Mouse (Mus musculus): ENCODE results near the gene Agl. TPM values are rescaled to one million over a fixed set of nuclear protein-coding genes. Genes with fewer than 3 reads are reported as not detected.

Agl gene
- 32.2 and 33.6 TPM in 2 replicates for polyA plus RNA-seq (2011; ENCODE audit: insufficient read length, low read depth, missing spikeins)

GRCm38 (mm10) chr3:116807811-116808506 lies at the start of gene Agl:
TSS of gene Agl (minus strand) at chr3:116808166.
- peak within 1 kb of the TSS; percentile 63 for H3K27ac ChIP-seq (ENCODE audit: insufficient read depth, low read length)
- peaks cover 5% of the 10 kb centered on the region for H3K4me1 ChIP-seq (ENCODE audit: control insufficient read depth, insufficient read depth, low read length)
- H3K4me3 ChIP-seq (ENCODE audit: insufficient read depth, low read length) = peak within 1 kb of the TSS; percentile 93
- peak; percentile 91 for TF ChIP-seq POLR2A (IDR thresholded peaks at IDR 0.05; ENCODE audit: low read depth, low read length)
- TF ChIP-seq CTCF (IDR thresholded peaks at IDR 0.05; ENCODE audit: borderline replicate concordance, insufficient read depth, low read length) = no peak

- TF ChIP-seq POLR2A (IDR thresholded peaks at IDR 0.05; ENCODE audit: low read depth, low read length) (no peak), CTCF (IDR thresholded peaks at IDR 0.05; ENCODE audit: borderline replicate concordance, insufficient read depth, low read length) (no peak)
- Histone ChIP-seq H3K27ac (ENCODE audit: insufficient read depth, low read length) (no peak overlapping the region), H3K4me3 (ENCODE audit: insufficient read depth, low read length) (no peak overlapping the region), H3K4me1 (ENCODE audit: control insufficient read depth, insufficient read depth, low read length) (0 out of 2 replicates have a peak, but pooled peaks cover 2% of the 10 kb centered on the region)
Observed at GRCm38 (mm10) chr3:116857611-116858010, 49.6 kb upstream of the Agl start.

GRCm38 (mm10) chr3:116852421-116852820 lies 44.5 kb upstream of the Agl start:
- Histone ChIP-seq H3K27ac (ENCODE audit: insufficient read depth, low read length) (no peak overlapping the region), H3K4me1 (ENCODE audit: control insufficient read depth, insufficient read depth, low read length) (peaks cover 8% of the 10 kb centered on the region; the same call in 1 of the 2 replicates), H3K4me3 (ENCODE audit: insufficient read depth, low read length) (no peak overlapping the region)
- TF ChIP-seq CTCF (IDR thresholded peaks at IDR 0.05; ENCODE audit: borderline replicate concordance, insufficient read depth, low read length) (no peak), POLR2A (IDR thresholded peaks at IDR 0.05; ENCODE audit: low read depth, low read length) (no peak)

GRCm38 (mm10) chr3:116850376-116850775 lies 42.4 kb upstream of the Agl start:
- Histone ChIP-seq H3K4me3 (ENCODE audit: insufficient read depth, low read length) (no peak overlapping the region), H3K4me1 (ENCODE audit: control insufficient read depth, insufficient read depth, low read length) (peaks cover 8% of the 10 kb centered on the region), H3K27ac (ENCODE audit: insufficient read depth, low read length) (no peak overlapping the region)
- no peak for TF ChIP-seq POLR2A (IDR thresholded peaks at IDR 0.05; ENCODE audit: low read depth, low read length)
- TF ChIP-seq CTCF (IDR thresholded peaks at IDR 0.05; ENCODE audit: borderline replicate concordance, insufficient read depth, low read length) = no peak

GRCm38 (mm10) chr3:116848936-116849335 lies 41.0 kb upstream of the Agl start:
- Histone ChIP-seq H3K27ac (ENCODE audit: insufficient read depth, low read length) (no peak overlapping the region), H3K4me1 (ENCODE audit: control insufficient read depth, insufficient read depth, low read length) (peaks cover 8% of the 10 kb centered on the region), H3K4me3 (ENCODE audit: insufficient read depth, low read length) (no peak overlapping the region)
- TF ChIP-seq CTCF (IDR thresholded peaks at IDR 0.05; ENCODE audit: borderline replicate concordance, insufficient read depth, low read length) (no peak), POLR2A (IDR thresholded peaks at IDR 0.05; ENCODE audit: low read depth, low read length) (no peak)

- TF ChIP-seq CTCF (IDR thresholded peaks at IDR 0.05; ENCODE audit: borderline replicate concordance, insufficient read depth, low read length) (no peak), POLR2A (IDR thresholded peaks at IDR 0.05; ENCODE audit: low read depth, low read length) (no peak)
- H3K27ac ChIP-seq (ENCODE audit: insufficient read depth, low read length) = no peak overlapping the region; the same call in 1 of the 2 replicates
- peaks cover 8% of the 10 kb centered on the region for H3K4me1 ChIP-seq (ENCODE audit: control insufficient read depth, insufficient read depth, low read length)
- H3K4me3 ChIP-seq (ENCODE audit: insufficient read depth, low read length) = no peak overlapping the region
Observed at GRCm38 (mm10) chr3:116848099-116848498, 40.1 kb upstream of the Agl start.

DNA sequence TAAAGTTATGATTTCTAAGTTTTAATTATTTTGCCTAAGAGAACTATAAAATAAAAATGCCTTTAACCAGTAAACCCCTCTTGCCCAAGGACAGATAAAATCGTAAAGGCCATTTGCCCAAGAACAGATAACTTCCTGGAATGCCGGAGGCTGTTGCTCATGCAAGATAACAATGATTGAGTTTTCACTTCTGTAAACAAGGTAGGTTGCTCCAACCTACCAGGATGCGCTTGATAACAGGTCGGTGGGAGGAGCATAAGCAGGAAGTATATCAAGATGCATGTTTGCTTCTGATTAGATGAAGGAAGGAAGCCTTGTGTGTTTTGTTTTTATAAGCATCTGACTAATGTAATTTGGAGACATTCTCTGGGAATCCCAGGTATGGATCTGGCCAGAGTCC lies 38.1 kb upstream of the Agl start:
- Histone ChIP-seq H3K27ac (ENCODE audit: insufficient read depth, low read length) (no peak overlapping the region), H3K4me1 (ENCODE audit: control insufficient read depth, insufficient read depth, low read length) (peaks cover 8% of the 10 kb centered on the region), H3K4me3 (ENCODE audit: insufficient read depth, low read length) (no peak overlapping the region)
- no peak for TF ChIP-seq POLR2A (IDR thresholded peaks at IDR 0.05; ENCODE audit: low read depth, low read length)
- TF ChIP-seq CTCF (IDR thresholded peaks at IDR 0.05; ENCODE audit: borderline replicate concordance, insufficient read depth, low read length) = no peak

DNA sequence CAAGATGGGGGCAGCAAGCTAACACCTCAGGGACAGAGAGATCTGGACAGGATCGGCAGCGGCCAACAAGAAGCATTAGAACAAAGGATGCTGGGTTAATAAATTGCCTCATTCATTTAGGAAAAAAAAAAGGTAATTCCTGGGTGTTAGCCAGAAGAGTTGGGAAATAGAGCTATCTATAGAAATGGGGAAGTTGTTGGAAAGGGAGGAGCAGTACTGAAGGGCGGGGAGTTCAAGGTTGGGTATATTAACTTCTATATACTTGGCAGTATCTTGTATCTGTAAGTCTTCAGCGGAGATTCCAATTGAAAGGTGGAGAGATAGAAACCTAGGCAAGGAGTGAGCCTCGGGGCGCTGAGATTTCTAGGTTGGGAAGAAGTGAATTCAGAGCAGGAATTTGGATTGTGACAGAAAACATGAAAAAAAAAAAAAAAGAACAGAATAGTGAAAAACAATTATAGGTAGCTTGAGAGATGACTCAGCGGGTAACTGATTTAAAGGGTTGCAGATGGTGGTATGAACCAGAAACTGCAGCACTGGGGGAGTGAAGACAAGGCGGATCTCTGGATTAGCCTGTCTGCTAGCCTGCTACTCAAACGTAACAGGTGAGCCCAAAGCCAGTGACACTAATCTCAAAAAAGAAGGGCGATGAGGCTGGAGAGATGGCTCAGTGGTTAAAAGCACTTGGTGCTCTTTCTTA lies 37.1 kb upstream of the Agl start:
- Histone ChIP-seq H3K27ac (ENCODE audit: insufficient read depth, low read length) (no peak overlapping the region), H3K4me3 (ENCODE audit: insufficient read depth, low read length) (no peak overlapping the region)
- TF ChIP-seq CTCF (IDR thresholded peaks at IDR 0.05; ENCODE audit: borderline replicate concordance, insufficient read depth, low read length) (no peak), POLR2A (IDR thresholded peaks at IDR 0.05; ENCODE audit: low read depth, low read length) (no peak)

DNA sequence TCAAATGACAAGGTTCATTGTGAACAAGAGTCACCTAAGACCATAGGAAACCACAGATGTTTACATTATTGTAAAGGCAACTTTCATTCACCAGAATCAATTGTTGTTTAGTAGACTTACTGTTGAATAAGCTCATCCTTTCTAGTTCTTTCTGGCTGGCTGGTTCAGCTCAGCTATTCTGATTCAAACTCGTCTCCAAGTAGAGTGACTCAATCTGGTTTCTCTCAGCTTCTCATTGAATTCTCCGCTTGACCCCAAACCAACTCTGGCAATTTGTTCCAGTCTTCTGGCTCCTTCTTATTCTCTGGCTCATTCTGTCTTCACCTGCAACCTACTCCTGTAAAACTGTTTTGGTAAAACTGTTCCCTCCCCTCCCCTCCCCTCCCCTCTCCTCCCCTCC lies 33.3 kb upstream of the Agl start:
- Histone ChIP-seq H3K4me1 (ENCODE audit: control insufficient read depth, insufficient read depth, low read length) (no peaks in the 10 kb centered on the region; the same call in 1 of the 2 replicates), H3K27ac (ENCODE audit: insufficient read depth, low read length) (no peak overlapping the region), H3K4me3 (ENCODE audit: insufficient read depth, low read length) (no peak overlapping the region)
- TF ChIP-seq POLR2A (IDR thresholded peaks at IDR 0.05; ENCODE audit: low read depth, low read length) (no peak), CTCF (IDR thresholded peaks at IDR 0.05; ENCODE audit: borderline replicate concordance, insufficient read depth, low read length) (no peak)

More for the DNA sequence above, 37.1 kb upstream of the Agl start:
- peaks cover 8% of the 10 kb centered on the region for H3K4me1 ChIP-seq (ENCODE audit: control insufficient read depth, insufficient read depth, low read length)
